ENCODE assay signal across 9 mouse cellular contexts in genomic region chr6:49716520-49716919, GRCm38 (mm10).
DNase-seq lines count a peak whose midpoint lies in the region; ATAC-seq and TF ChIP-seq lines count a peak whose summit lies in the region.
"Had no signal": no experiment of that assay in that cellular context is flagged by ENCODE, and none has a peak within 500 bp of the region (broad histone marks: within the 10 kb centered on the region; RNA-seq: fewer than 3 reads in every experiment).

No protein-coding gene starts in this region.

- H3K4me3 ChIP-seq in intestine, postnatal 0 days (ENCODE audit: low read depth, low read length), result no peak overlapping the region
- H3K4me3 ChIP-seq in intestine, embryonic 15.5 days (replicated peaks), result no peak overlapping the region
- H3K4me3 ChIP-seq: limb, embryonic 15.5 days had no signal

- no peak overlapping the region for H3K27ac ChIP-seq in intestine, postnatal 0 days (ENCODE audit: low read depth, low read length)
- H3K27ac ChIP-seq in intestine, embryonic 15.5 days, result no peak overlapping the region
- H3K27ac ChIP-seq: limb, embryonic 15.5 days had no signal

- no peaks in the 10 kb centered on the region for H3K9me3 ChIP-seq in intestine, postnatal 0 days (ENCODE audit: control insufficient read depth)
- no peaks in the 10 kb centered on the region for H3K9me3 ChIP-seq in intestine, embryonic 15.5 days
- H3K9me3 ChIP-seq: limb, embryonic 15.5 days had no signal

- H3K36me3 ChIP-seq in intestine, postnatal 0 days (ENCODE audit: control insufficient read depth, insufficient read depth), result no peaks in the 10 kb centered on the region
- H3K36me3 ChIP-seq in intestine, embryonic 15.5 days, result no peaks in the 10 kb centered on the region
- H3K36me3 ChIP-seq: limb, embryonic 15.5 days had no signal

- no peak overlapping the region for H3K9ac ChIP-seq in intestine, postnatal 0 days (ENCODE audit: low read depth, low read length)
- H3K9ac ChIP-seq in intestine, embryonic 15.5 days, result no peak overlapping the region
- H3K9ac ChIP-seq: limb, embryonic 15.5 days had no signal

- H3K4me1 ChIP-seq in intestine, postnatal 0 days (replicated peaks; ENCODE audit: control insufficient read depth, insufficient read depth, low read length), result no peaks in the 10 kb centered on the region
- no peaks in the 10 kb centered on the region for H3K4me1 ChIP-seq in intestine, embryonic 15.5 days (replicated peaks)
- H3K4me1 ChIP-seq: limb, embryonic 15.5 days had no signal

- 4% methylated on average over 2 of the region's 2 CpGs for WGBS in intestine, postnatal 0 days
- 0% methylated on average over 2 of the region's 2 CpGs for WGBS in intestine, embryonic 15.5 days

- TF ChIP-seq CTCF in intestine, postnatal 0 days (IDR thresholded peaks at IDR 0.05; ENCODE audit: low read depth), result peak; percentile 47

- no peaks in the 10 kb centered on the region for H3K27me3 ChIP-seq in intestine, postnatal 0 days (replicated peaks; ENCODE audit: control insufficient read depth, insufficient read depth, low read length)
- no peaks in the 10 kb centered on the region for H3K27me3 ChIP-seq in intestine, embryonic 15.5 days (replicated peaks)
- H3K27me3 ChIP-seq: limb, embryonic 15.5 days had no signal

- no peak overlapping the region for H3K4me2 ChIP-seq in intestine, postnatal 0 days (replicated peaks; ENCODE audit: low read depth)
- H3K4me2 ChIP-seq in intestine, embryonic 15.5 days (replicated peaks), result no peak overlapping the region
- H3K4me2 ChIP-seq: limb, embryonic 15.5 days had no signal

- no peak for ATAC-seq in intestine, postnatal 0 days
- ATAC-seq in intestine, embryonic 15.5 days, result no peak

- peak; percentile 3 for DNase-seq in NIH3T3 (ENCODE audit: low read depth)
- DNase-seq in embryo, embryonic 11.5 days (ENCODE audit: low read depth, low spot score), result peak; percentile 19
- DNase-seq in left cerebral cortex, adult 18-20 months (ENCODE audit: low spot score in 2 of 2), result peak; percentile 29 to 34
- no peak for DNase-seq in spleen, adult 12 weeks (ENCODE audit: low spot score)
- DNase-seq in B cell, adult 2 months, result no peak
- no peak for DNase-seq in adrenal gland, postnatal 14 days

Comparison
In these comparisons a context has a peak if more than half of its experiments do, and no peak if none do; other contexts are left out.
1. DNase-seq: peak in NIH3T3 (single experiment), embryo, embryonic 11.5 days (single experiment) and left cerebral cortex, adult 18-20 months (2 of 2); none in spleen, adult 12 weeks (single experiment), B cell, adult 2 months (0 of 2) and adrenal gland, postnatal 14 days (single experiment).